Mouse (Mus musculus) left cerebral cortex, adult 2 months (tissue): ENCODE data around the gene Nelfe. TPM values are rescaled to one million over a fixed set of nuclear protein-coding genes. Genes with fewer than 3 reads are reported as not detected.
A peak's percentile ranks its signal among the peaks of the same experiment; 100 is the strongest.

Source experiments
- DNase-seq, 2 experiments: peaks; one replicate each; pipeline ENCODE4 v3.0.0; 2021 to 2022; ENCODE audit warnings: low spot score in 2 of 2, mixed read lengths in 1 of 2; ENCODE audit errors: extremely low spot score in 1 of 2
- H3K27ac ChIP-seq: fragments of 200-600 bp; 2 replicates; pipeline ENCODE4 v1.8.1; 2022
- H3K4me3 ChIP-seq: fragments of 200-600 bp; 2 replicates; pipeline ENCODE4 v1.8.1; 2022
- CTCF ChIP-seq: fragments of 200-600 bp; IDR thresholded peaks from 2 replicates; pipeline ENCODE4 v1.8.1; 2022; ENCODE audit warnings: antibody characterized with exemption, mild to moderate bottlenecking, moderate library complexity
- intact Hi-C: fragments of 180-260 bp; cut with DNase I; formaldehyde crosslinking; loops from one replicate; pipeline ENCODE4 v1.15.1; 2025
- total RNA-seq, 2 experiments: library from RNA; stranded (reverse); gene quantifications; 2 replicates each; pipeline ENCODE4 v1.2.3; 2021

The Nelfe gene
- total RNA-seq, 2 experiments from 2014 or later, result 35.3 to 40.3 TPM

GRCm38 (mm10) chr17:34881166-34881565 lies 31.0 kb downstream of the Nelfe start:
- DNase-seq, result no peak
- H3K27ac ChIP-seq, result no peak overlapping the region
- no peak overlapping the region for H3K4me3 ChIP-seq
- intact Hi-C loops, result no loop called here
- TF ChIP-seq CTCF, result no peak

GRCm38 (mm10) chr17:34881683-34882310 lies 31.6 kb downstream of the Nelfe start, which contains the start of gene Gm20547:
Gm20547 (minus strand) TSS chr17:34882042.
- H3K27ac ChIP-seq, result no peak within 1 kb of the TSS
- intact Hi-C loops, result no loop called here
- TF ChIP-seq CTCF, result no peak
- DNase-seq, result no peak
- H3K4me3 ChIP-seq, result no peak within 1 kb of the TSS

GRCm38 (mm10) chr17:34883332-34883731 lies 33.1 kb downstream of the Nelfe start:
- no peak overlapping the region for H3K4me3 ChIP-seq
- no peak for DNase-seq
- intact Hi-C loops, result no loop called here
- no peak for TF ChIP-seq CTCF
- no peak overlapping the region for H3K27ac ChIP-seq

GRCm38 (mm10) chr17:34884704-34885103 lies 34.5 kb downstream of the Nelfe start:
- no peak overlapping the region for H3K27ac ChIP-seq
- intact Hi-C loops, result no loop called here
- H3K4me3 ChIP-seq, result no peak overlapping the region
- TF ChIP-seq CTCF, result no peak
- DNase-seq, result no peak

- no peak for TF ChIP-seq CTCF
- DNase-seq, result no peak
- Histone ChIP-seq H3K27ac (no peak overlapping the region), H3K4me3 (no peak overlapping the region)
- intact Hi-C loops, result no loop called here
Measured at GRCm38 (mm10) chr17:34885615-34886014, 35.4 kb downstream of the Nelfe start.

GRCm38 (mm10) chr17:34887942-34888341 lies 37.8 kb downstream of the Nelfe start:
- no peak for DNase-seq
- H3K4me3 ChIP-seq, result no peak overlapping the region
- intact Hi-C loops, result no loop called here
- TF ChIP-seq CTCF, result no peak
- no peak overlapping the region for H3K27ac ChIP-seq

GRCm38 (mm10) chr17:34890074-34890743 lies 40.0 kb downstream of the Nelfe start:
- Histone ChIP-seq H3K27ac (no peak overlapping the region), H3K4me3 (no peak overlapping the region)
- no peak for TF ChIP-seq CTCF
- intact Hi-C loops, result loop anchor here (5.0 to 10.0 kb wide), 3 partner anchors 238 to 765 kb away; partner anchors contain the start of genes Atp6v1g2 and Brd2
- DNase-seq, result no peak

GRCm38 (mm10) chr17:34891377-34891776 lies 41.2 kb downstream of the Nelfe start:
- TF ChIP-seq CTCF, result no peak; the same call in 1 of the 2 replicates
- intact Hi-C loops, result loop anchor here (5.0 to 10.0 kb wide), 3 partner anchors 239 to 767 kb away; partner anchors contain the start of genes Atp6v1g2 and Brd2
- DNase-seq, result no peak

GRCm38 (mm10) chr17:34893072-34893824 lies 43.1 kb downstream of the Nelfe start:
- TF ChIP-seq CTCF, result no peak
- Histone ChIP-seq H3K27ac (peak overlapping the region; percentile 86), H3K4me3 (peak overlapping the region; percentile 69)
- no peak for DNase-seq
- intact Hi-C loops, result loop anchor here (2.0 to 10.0 kb wide), 4 partner anchors 38 to 768 kb away; partner anchors contain the start of genes Atp6v1g2 and Brd2

More at GRCm38 (mm10) chr17:34891377-34891776, 41.2 kb downstream of the Nelfe start:
- H3K4me3 ChIP-seq, result no peak overlapping the region
- H3K27ac ChIP-seq, result no peak overlapping the region

GRCm38 (mm10) chr17:34894074-34894597 lies 43.9 kb downstream of the Nelfe start:
- H3K27ac ChIP-seq, result peak overlapping the region; percentile 91
- intact Hi-C loops, result loop anchor here (5.0 to 10.0 kb wide), 3 partner anchors 242 to 769 kb away; partner anchors contain the start of genes Atp6v1g2 and Brd2
- peak overlapping the region; percentile 69 for H3K4me3 ChIP-seq
- TF ChIP-seq CTCF, result peak; percentile 6; the same call in 1 of the 2 replicates
- peak; percentile 91 to 93 for DNase-seq

- TF ChIP-seq CTCF, result no peak
- intact Hi-C loops, result loop anchor here (5.0 to 10.0 kb wide), 3 partner anchors 243 to 770 kb away; partner anchors contain the start of genes Atp6v1g2 and Brd2
- peak; percentile 53 to 56 for DNase-seq
- H3K4me3 ChIP-seq, result peak overlapping the region; percentile 69
- H3K27ac ChIP-seq, result peak overlapping the region; percentile 91
Measured at GRCm38 (mm10) chr17:34894801-34895530, 44.8 kb downstream of the Nelfe start.
